Mouse (Mus musculus): Measurements from ENCODE around the gene Dyrk1a.

DNA sequence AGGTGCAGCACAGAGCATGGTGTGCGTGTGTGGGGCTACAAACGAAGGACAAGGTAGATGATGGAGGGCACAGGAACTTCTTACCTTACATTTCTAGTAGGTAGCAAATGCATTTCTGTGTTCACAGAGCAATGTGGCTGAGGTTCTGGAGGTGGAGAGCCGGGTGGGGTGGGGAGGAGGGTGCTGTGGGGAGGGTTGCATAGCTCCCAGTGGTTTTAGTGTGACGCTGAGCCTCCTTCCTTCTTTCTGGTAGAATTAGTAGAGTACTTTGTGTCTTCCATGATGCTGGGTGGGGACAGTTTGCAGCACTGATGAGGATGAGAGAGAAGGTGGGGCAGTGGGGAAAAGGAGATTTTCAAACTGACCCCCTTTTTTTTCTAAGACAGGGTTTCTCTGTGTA lies 9.5 kb downstream of the Dyrk1a start:
- no peak for TF ChIP-seq CTCF (IDR thresholded peaks at IDR 0.05; ENCODE audit: control insufficient read depth, insufficient read depth, low read length)
- no peak for TF ChIP-seq POLR2A (IDR thresholded peaks at IDR 0.05; ENCODE audit: borderline replicate concordance, control insufficient read depth, low read depth, low read length)
